Mouse (Mus musculus) kidney, postnatal 14 days (tissue): ENCODE data around the gene Klra4.
"Not testable (repeated sequence)": the region's sequence is repeated elsewhere in the genome, so short reads cannot be mapped to it uniquely, and the experiment has no call there.

Source experiments
- DNase-seq: peaks from one replicate; pipeline ENCODE4 v3.0.0; 2022; ENCODE audit warnings: mixed read lengths

Gene Klra4

DNA sequence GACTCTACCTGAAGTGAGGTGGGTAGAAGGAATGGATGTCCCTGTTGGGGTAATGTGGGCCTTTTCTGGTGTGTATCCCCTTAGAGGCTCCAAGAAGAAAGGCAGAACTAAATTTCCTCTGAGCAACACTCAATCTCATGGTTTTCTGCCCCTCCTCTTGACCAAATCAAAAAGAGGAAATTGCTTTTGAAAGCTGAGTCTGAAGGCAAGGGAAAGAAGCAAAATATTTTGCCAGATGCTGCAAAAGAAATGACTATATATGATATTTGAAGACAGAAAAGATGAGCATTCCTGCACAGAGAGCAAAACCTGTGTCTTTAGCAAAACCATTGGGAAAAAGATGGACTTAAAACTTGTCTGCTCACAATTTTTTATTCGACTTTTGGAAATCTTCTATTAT lies at the start of gene Klra4:
Klra4 (minus strand) TSS at position 101 of the 400 bp plus-strand sequence.
- DNase-seq, result not testable (repeated sequence)

DNA sequence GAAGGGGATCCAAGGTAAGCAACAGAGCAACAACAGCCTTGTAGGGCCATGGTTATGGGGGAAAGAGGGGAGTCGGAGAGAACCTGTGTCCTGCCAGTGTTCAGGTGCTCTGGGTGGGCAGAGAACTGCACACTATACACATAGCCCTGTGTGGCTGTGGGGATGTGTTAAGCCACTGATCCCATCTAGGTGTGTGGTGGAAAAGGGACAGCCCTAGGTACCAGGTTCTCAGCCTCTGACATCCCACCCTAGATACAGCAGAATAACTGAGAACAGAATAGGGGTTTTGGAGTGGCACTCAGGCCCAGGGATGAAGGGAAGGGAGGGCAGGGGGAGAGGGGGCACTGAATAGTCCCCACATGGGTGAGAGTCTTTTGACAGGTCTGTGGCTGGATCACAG lies 43.4 kb upstream of the Klra4 start:
- DNase-seq, result no peak

- DNase-seq, result not testable (repeated sequence)
These were observed 35.7 kb upstream of the Klra4 start for GRCm38 (mm10) chr6:130102743-130103142.

GRCm38 (mm10) chr6:130092336-130092948 lies 25.4 kb upstream of the Klra4 start:
- no peak for DNase-seq

DNA sequence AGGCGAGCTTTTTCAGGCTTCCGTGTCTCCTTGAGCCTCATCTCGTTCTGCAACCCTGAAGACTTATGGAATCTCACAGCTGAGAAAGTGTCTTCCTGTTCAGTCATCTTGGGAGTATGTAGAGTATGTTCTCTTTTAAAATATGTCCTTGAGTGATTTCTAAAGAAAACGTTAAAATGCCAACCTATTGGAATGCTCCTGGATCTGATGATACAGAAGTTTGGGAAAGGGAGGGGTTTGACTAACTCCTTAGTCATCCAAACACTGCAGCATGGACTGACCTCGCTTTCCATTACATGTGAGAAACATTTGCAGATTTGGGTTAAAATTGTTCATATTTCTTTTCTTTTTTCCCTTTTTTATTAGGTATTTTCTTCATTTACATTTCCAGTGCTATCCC lies 1.9 kb downstream of the Klra4 start:
- DNase-seq, result no peak

- not testable (repeated sequence) for DNase-seq
These were observed 31.9 kb downstream of the Klra4 start for GRCm38 (mm10) chr6:130035146-130035545.

DNA sequence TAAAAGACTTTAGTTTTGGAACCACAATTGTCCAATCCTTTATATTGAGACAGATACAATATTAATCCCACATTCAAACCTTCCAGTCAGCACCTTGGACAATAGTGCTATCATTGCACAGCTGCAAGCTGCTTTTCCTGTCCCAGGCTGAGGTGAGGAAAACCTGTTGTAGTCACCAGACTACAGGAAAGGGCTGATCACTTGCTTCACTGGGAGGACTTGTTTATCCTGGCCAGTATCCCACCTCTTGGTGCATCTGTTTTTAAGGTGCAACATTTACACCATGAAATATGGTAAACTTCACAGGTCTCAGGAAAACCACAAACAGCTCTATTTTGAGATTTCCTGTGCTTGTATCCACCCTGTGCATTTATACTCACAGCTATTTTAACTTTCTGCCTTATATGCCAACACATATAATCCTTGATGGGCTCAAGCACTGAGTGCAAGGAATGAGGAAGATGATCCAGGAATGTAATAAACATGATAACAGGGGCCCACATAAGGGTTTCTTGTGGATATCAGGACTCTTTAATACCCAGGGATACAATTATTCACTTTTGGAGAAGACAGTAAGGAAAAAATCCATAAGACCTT lies 35.5 kb downstream of the Klra4 start:
- DNase-seq, result not testable (repeated sequence)

- no peak for DNase-seq
These were observed 40.2 kb downstream of the Klra4 start, which contains the start of gene Klra6 for GRCm38 (mm10) chr6:130026854-130027253. TSS of gene Klra6 (minus strand) at chr6:130026954.
